Mouse (Mus musculus) testis, adult 2 months (tissue): ENCODE measurements at regions not wholly inside any gene's neighbourhood (a gene's known extent, or its start where the extent isn't known, plus 50 kb on each side); places are given as distances from the start of the nearest gene placed in this dataset.

ENCODE experiments used
- CTCF ChIP-seq: fragments of 200-500 bp; IDR thresholded peaks from 2 replicates; pipeline ENCODE4 v1.5.1; 2012; ENCODE audit warnings: low read depth, mild to moderate bottlenecking, inconsistent platforms, low read length, moderate library complexity; ENCODE audit not compliant: control insufficient read depth, insufficient read depth, insufficient replicate concordance
- POLR2A ChIP-seq: fragments of 200-500 bp; IDR thresholded peaks from 2 replicates; pipeline ENCODE4 v1.6.1; 2012; ENCODE audit warnings: low read depth, mild to moderate bottlenecking, inconsistent platforms, low read length, moderate library complexity; ENCODE audit not compliant: control insufficient read depth

DNA sequence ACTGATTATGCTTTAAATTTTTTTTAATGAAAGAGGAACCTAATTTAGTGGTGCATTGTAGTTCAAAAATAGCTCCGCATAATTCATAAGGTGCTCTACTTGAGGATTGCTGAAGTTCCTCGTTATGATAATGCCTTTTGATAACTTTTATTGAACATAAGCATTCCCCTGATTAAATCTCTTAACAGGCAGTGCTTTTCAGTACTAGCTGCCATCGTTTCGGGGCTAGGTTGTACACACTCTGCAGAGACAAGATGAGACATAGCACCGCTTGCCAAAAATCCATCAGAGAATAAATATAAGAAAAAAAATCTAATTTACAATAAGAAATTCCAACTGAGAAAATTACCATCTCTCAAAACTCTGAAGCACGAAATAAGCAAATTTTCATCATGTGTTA lies 433.7 kb upstream of the Adgrl4 start:
- TF ChIP-seq CTCF, result no peak
- no peak for TF ChIP-seq POLR2A
